Mouse (Mus musculus): ENCODE measurements around the gene Id2. TPM values are rescaled to one million over a fixed set of nuclear protein-coding genes. Genes with fewer than 3 reads are reported as not detected.
A peak's percentile ranks its signal among the peaks of the same experiment; 100 is the strongest.

Gene Id2
- total and polyA plus RNA-seq, 2 experiments, result 81.9 to 199 TPM

- H3K9ac ChIP-seq (ENCODE audit: low read depth, low read length), result no peak overlapping the region
- TF ChIP-seq CTCF (IDR thresholded peaks at IDR 0.05; ENCODE audit: low read depth, low read length) (no peak), POLR2A (IDR thresholded peaks at IDR 0.05; ENCODE audit: extremely low read depth, insufficient read depth, low read length) (no peak)
- H3K79me2 ChIP-seq (ENCODE audit: control insufficient read depth, insufficient read depth, low read length), result no peaks in the 10 kb centered on the region
- H3K27me3 ChIP-seq (ENCODE audit: control insufficient read depth, insufficient read depth, low read length), result no peaks in the 10 kb centered on the region
- no peak overlapping the region for H3K4me3 ChIP-seq (ENCODE audit: insufficient read depth, low read depth, low read length)
- DNase-seq (ENCODE audit: extremely low read depth, low read depth, low spot score), result peak; percentile 37
- H3K4me1 ChIP-seq (ENCODE audit: control insufficient read depth, insufficient read depth, low read length), result no peaks in the 10 kb centered on the region
- H3K36me3 ChIP-seq (ENCODE audit: control insufficient read depth, insufficient read depth, low read length), result peaks cover 18% of the 10 kb centered on the region; the same call in 1 of the 2 replicates
- no peak overlapping the region for H3K27ac ChIP-seq (replicated peaks; ENCODE audit: insufficient read depth, low read depth, low read length)
- WGBS, result 83% methylated on average over 7 of the region's 7 CpGs
Observed at GRCm38 (mm10) chr12:25060901-25061300, 36.0 kb downstream of the Id2 start.

- TF ChIP-seq CTCF (IDR thresholded peaks at IDR 0.05; ENCODE audit: low read depth, low read length) (no peak), POLR2A (IDR thresholded peaks at IDR 0.05; ENCODE audit: extremely low read depth, insufficient read depth, low read length) (no peak)
- DNase-seq (ENCODE audit: extremely low read depth, low read depth, low spot score), result peak; percentile 61
- H3K4me1 ChIP-seq (ENCODE audit: control insufficient read depth, insufficient read depth, low read length), result no peaks in the 10 kb centered on the region
- peaks cover 22% of the 10 kb centered on the region; the same call in 1 of the 2 replicates for H3K36me3 ChIP-seq (ENCODE audit: control insufficient read depth, insufficient read depth, low read length)
- no peaks in the 10 kb centered on the region for H3K79me2 ChIP-seq (ENCODE audit: control insufficient read depth, insufficient read depth, low read length)
- H3K4me3 ChIP-seq (ENCODE audit: insufficient read depth, low read depth, low read length), result no peak overlapping the region
- 52% methylated on average over 9 of the region's 9 CpGs for WGBS
- H3K27ac ChIP-seq (replicated peaks; ENCODE audit: insufficient read depth, low read depth, low read length), result no peak overlapping the region
- no peaks in the 10 kb centered on the region for H3K27me3 ChIP-seq (ENCODE audit: control insufficient read depth, insufficient read depth, low read length)
- no peak overlapping the region for H3K9ac ChIP-seq (ENCODE audit: low read depth, low read length)
Observed at GRCm38 (mm10) chr12:25059487-25060200, 37.3 kb downstream of the Id2 start.

GRCm38 (mm10) chr12:25054963-25055362 is 42.0 kb downstream of the Id2 start:
- H3K9ac ChIP-seq (ENCODE audit: low read depth, low read length), result no peak overlapping the region
- H3K36me3 ChIP-seq (ENCODE audit: control insufficient read depth, insufficient read depth, low read length), result peaks cover 51% of the 10 kb centered on the region
- no peak for TF ChIP-seq CTCF (IDR thresholded peaks at IDR 0.05; ENCODE audit: low read depth, low read length)
- no peak for TF ChIP-seq POLR2A (IDR thresholded peaks at IDR 0.05; ENCODE audit: extremely low read depth, insufficient read depth, low read length)
- no peak for DNase-seq (ENCODE audit: extremely low read depth, low read depth, low spot score)
- no peaks in the 10 kb centered on the region for H3K4me1 ChIP-seq (ENCODE audit: control insufficient read depth, insufficient read depth, low read length)
- no peak overlapping the region for H3K27ac ChIP-seq (replicated peaks; ENCODE audit: insufficient read depth, low read depth, low read length)
- WGBS, result 80% methylated on average over 4 of the region's 4 CpGs
- H3K4me3 ChIP-seq (ENCODE audit: insufficient read depth, low read depth, low read length), result no peak overlapping the region
- no peaks in the 10 kb centered on the region for H3K79me2 ChIP-seq (ENCODE audit: control insufficient read depth, insufficient read depth, low read length)
- no peaks in the 10 kb centered on the region for H3K27me3 ChIP-seq (ENCODE audit: control insufficient read depth, insufficient read depth, low read length)

GRCm38 (mm10) chr12:25054511-25054910 is 42.4 kb downstream of the Id2 start:
- no peak for TF ChIP-seq POLR2A (IDR thresholded peaks at IDR 0.05; ENCODE audit: extremely low read depth, insufficient read depth, low read length)
- no peak for TF ChIP-seq CTCF (IDR thresholded peaks at IDR 0.05; ENCODE audit: low read depth, low read length)
- H3K27ac ChIP-seq (replicated peaks; ENCODE audit: insufficient read depth, low read depth, low read length), result no peak overlapping the region
- H3K27me3 ChIP-seq (ENCODE audit: control insufficient read depth, insufficient read depth, low read length), result no peaks in the 10 kb centered on the region
- no peak overlapping the region for H3K9ac ChIP-seq (ENCODE audit: low read depth, low read length)
- peaks cover 52% of the 10 kb centered on the region for H3K36me3 ChIP-seq (ENCODE audit: control insufficient read depth, insufficient read depth, low read length)
- no peak overlapping the region for H3K4me3 ChIP-seq (ENCODE audit: insufficient read depth, low read depth, low read length)
- no peak for DNase-seq (ENCODE audit: extremely low read depth, low read depth, low spot score)
- no peaks in the 10 kb centered on the region for H3K4me1 ChIP-seq (ENCODE audit: control insufficient read depth, insufficient read depth, low read length)
- H3K79me2 ChIP-seq (ENCODE audit: control insufficient read depth, insufficient read depth, low read length), result no peaks in the 10 kb centered on the region
- WGBS, result 85% methylated on average over 7 of the region's 7 CpGs

GRCm38 (mm10) chr12:25049253-25049652 is 47.7 kb downstream of the Id2 start:
- Histone ChIP-seq H3K27ac (replicated peaks; ENCODE audit: insufficient read depth, low read depth, low read length) (no peak overlapping the region), H3K27me3 (ENCODE audit: control insufficient read depth, insufficient read depth, low read length) (no peaks in the 10 kb centered on the region), H3K9ac (ENCODE audit: low read depth, low read length) (no peak overlapping the region), H3K36me3 (ENCODE audit: control insufficient read depth, insufficient read depth, low read length) (peaks cover 50% of the 10 kb centered on the region), H3K4me1 (ENCODE audit: control insufficient read depth, insufficient read depth, low read length) (no peaks in the 10 kb centered on the region), H3K4me3 (ENCODE audit: insufficient read depth, low read depth, low read length) (no peak overlapping the region), H3K79me2 (ENCODE audit: control insufficient read depth, insufficient read depth, low read length) (no peaks in the 10 kb centered on the region)
- no peak for DNase-seq (ENCODE audit: extremely low read depth, low read depth, low spot score)
- no peak for TF ChIP-seq CTCF (IDR thresholded peaks at IDR 0.05; ENCODE audit: low read depth, low read length)
- TF ChIP-seq POLR2A (IDR thresholded peaks at IDR 0.05; ENCODE audit: extremely low read depth, insufficient read depth, low read length), result no peak
- 87% methylated on average over 5 of the region's 5 CpGs for WGBS

GRCm38 (mm10) chr12:25044579-25044978 is 52.4 kb downstream of the Id2 start:
- Histone ChIP-seq H3K4me1 (ENCODE audit: control insufficient read depth, insufficient read depth, low read length) (no peaks in the 10 kb centered on the region), H3K9ac (ENCODE audit: low read depth, low read length) (no peak overlapping the region), H3K27me3 (ENCODE audit: control insufficient read depth, insufficient read depth, low read length) (no peaks in the 10 kb centered on the region), H3K4me3 (ENCODE audit: insufficient read depth, low read depth, low read length) (no peak overlapping the region), H3K27ac (replicated peaks; ENCODE audit: insufficient read depth, low read depth, low read length) (no peak overlapping the region), H3K79me2 (ENCODE audit: control insufficient read depth, insufficient read depth, low read length) (no peaks in the 10 kb centered on the region), H3K36me3 (ENCODE audit: control insufficient read depth, insufficient read depth, low read length) (peaks cover 43% of the 10 kb centered on the region)
- WGBS, result 96% methylated on average over 4 of the region's 4 CpGs
- TF ChIP-seq POLR2A (IDR thresholded peaks at IDR 0.05; ENCODE audit: extremely low read depth, insufficient read depth, low read length) (no peak), CTCF (IDR thresholded peaks at IDR 0.05; ENCODE audit: low read depth, low read length) (no peak)
- no peak for DNase-seq (ENCODE audit: extremely low read depth, low read depth, low spot score)

All from liver, adult 2 months (tissue).